Mouse (Mus musculus): ENCODE data around the gene Vasn. TPM values are rescaled to one million over a fixed set of nuclear protein-coding genes. Genes with fewer than 3 reads are reported as not detected.

The Vasn gene
- polyA plus RNA-seq, 1 experiment from 2014 or later = 16.9 TPM

DNA sequence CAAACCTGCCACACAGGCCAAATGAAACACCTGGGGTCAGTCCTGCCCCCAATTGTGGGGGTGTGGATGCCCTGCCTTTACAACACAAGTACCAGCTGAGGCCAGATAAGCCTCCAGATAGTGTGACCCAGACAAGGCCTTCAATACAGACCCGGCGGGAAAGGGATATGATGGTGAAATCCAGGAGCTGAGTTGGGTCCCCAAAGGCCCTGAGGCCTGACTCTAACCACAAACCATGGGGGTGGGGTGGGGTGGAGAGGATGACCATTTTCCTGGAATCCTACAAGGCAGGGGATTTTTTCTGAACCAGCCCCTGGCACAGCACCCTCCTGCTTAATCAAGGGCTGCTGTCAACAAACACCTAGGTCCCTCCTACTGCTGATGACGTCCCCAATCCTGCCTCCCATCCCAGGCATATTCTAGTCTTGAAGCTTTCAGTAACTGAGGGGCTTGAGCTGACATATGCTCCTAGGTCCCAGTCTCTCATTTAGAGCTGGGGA is 800 bp upstream of the Vasn start:
- no peak for DNase-seq (ENCODE audit: low spot score)
- Histone ChIP-seq H3K9me3 (no peaks in the 10 kb centered on the region), H3K27ac (no peak overlapping the region), H3K36me3 (peaks cover 11% of the 10 kb centered on the region; the same call in 1 of the 2 replicates), H3K4me3 (no peak overlapping the region), H3K4me1 (peaks cover 69% of the 10 kb centered on the region), H3K27me3 (ENCODE audit: insufficient read depth, poor library complexity, severe bottlenecking) (no peaks in the 10 kb centered on the region)
- WGBS = 68% methylated on average over 3 of the region's 3 CpGs

GRCm38 (mm10) chr16:4640267-4641005 is 695 bp downstream of the Vasn start:
- H3K4me3 ChIP-seq = peak overlapping the region; percentile 69
- H3K36me3 ChIP-seq = peaks cover 4% of the 10 kb centered on the region; the same call in 1 of the 2 replicates
- H3K4me1 ChIP-seq = peaks cover 67% of the 10 kb centered on the region
- no peak for DNase-seq (ENCODE audit: low spot score)
- WGBS = 6% methylated on average over 17 of the region's 17 CpGs
- no peaks in the 10 kb centered on the region for H3K9me3 ChIP-seq
- H3K27ac ChIP-seq = peak overlapping the region; percentile 87
- no peaks in the 10 kb centered on the region for H3K27me3 ChIP-seq (ENCODE audit: insufficient read depth, poor library complexity, severe bottlenecking)

DNA sequence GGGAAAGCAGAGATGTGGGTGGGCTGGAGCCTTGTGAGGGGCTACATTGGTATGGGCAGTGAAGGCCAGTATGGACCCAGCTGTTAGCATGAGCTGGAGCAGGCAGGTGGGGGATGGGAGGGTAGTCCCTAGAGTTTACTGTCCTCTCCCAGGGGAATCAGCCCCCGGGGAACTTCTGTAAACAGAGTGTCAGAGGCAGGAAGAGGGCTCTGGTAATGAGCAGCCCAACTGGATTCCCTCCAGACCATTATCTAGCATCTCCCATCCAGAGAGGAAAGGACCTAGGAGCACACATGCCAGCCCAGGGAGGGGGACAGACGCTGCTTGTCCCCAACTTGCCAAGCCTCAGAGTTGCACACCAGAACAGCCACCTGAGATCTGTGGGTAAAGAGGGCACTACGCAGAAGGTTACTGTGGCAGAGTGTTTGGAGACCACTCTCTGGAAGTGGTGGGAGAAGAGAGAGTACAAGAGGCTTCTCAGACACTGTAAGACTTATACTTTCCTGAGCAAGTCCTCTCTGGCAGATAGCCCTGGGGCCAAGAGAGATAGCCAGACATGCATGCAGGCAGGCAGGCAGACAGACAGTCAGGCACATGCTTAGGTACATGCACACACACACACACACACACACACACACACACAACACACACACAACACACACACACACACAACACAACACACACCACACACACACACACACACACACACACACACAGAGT is 1.5 kb downstream of the Vasn start:
- 19% methylated on average over 3 of the region's 3 CpGs for WGBS
- Histone ChIP-seq H3K4me1 (peaks cover 66% of the 10 kb centered on the region), H3K4me3 (peak overlapping the region; percentile 69), H3K27ac (peak overlapping the region; percentile 87), H3K9me3 (no peaks in the 10 kb centered on the region), H3K27me3 (ENCODE audit: insufficient read depth, poor library complexity, severe bottlenecking) (no peaks in the 10 kb centered on the region), H3K36me3 (peaks cover 4% of the 10 kb centered on the region; the same call in 1 of the 2 replicates)
- no peak for DNase-seq (ENCODE audit: low spot score)

- H3K4me3 ChIP-seq = peak overlapping the region; percentile 69
- H3K27ac ChIP-seq = peak overlapping the region; percentile 87
- H3K4me1 ChIP-seq = peaks cover 75% of the 10 kb centered on the region
- WGBS = 15% methylated on average over 13 of the region's 13 CpGs
- H3K36me3 ChIP-seq = peaks cover 4% of the 10 kb centered on the region; the same call in 1 of the 2 replicates
- no peaks in the 10 kb centered on the region for H3K9me3 ChIP-seq
- peak; percentile 94 for DNase-seq (ENCODE audit: low spot score)
- H3K27me3 ChIP-seq (ENCODE audit: insufficient read depth, poor library complexity, severe bottlenecking) = no peaks in the 10 kb centered on the region
These were observed 2.4 kb downstream of the Vasn start for GRCm38 (mm10) chr16:4642190-4642589.

- no peaks in the 10 kb centered on the region for H3K27me3 ChIP-seq (ENCODE audit: insufficient read depth, poor library complexity, severe bottlenecking)
These were observed 3.2 kb downstream of the Vasn start for GRCm38 (mm10) chr16:4642937-4643336.

DNA sequence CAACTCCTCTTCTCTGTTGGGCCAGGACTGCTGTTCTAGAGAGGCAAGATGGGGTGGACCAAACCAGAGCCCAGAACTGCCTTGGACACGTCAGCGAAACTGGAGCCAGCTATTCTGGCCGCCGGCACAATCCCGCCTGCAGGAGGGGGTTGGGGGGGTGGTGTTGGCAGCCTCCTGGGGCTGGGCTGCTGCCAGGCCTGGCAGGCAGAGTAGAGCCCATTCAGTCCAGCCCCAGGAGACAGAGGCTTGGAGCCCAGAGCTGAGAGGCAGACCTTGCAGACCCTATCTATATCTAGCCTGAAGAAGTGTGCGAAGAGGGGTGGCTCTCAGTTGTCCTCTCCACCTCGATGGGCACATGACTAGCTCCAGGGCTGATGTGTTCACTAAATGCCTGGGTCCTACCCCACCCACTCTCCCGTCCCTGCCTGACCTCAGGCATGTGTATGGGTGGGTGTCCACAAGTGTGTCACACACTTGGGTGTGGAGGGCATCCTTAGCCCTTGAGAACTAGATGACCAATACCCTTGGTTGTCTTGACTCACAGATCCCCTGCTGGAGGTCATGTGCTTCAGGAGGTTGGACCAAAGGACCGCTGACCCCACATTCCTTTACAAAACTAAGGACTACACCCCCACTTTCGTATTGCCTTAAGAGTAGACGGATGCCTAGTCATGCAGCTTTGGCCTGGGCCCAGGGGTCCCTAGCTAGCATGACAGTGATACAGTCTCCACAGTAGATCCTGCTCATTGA is 4.1 kb downstream of the Vasn start:
- DNase-seq (ENCODE audit: low spot score) = no peak
- H3K9me3 ChIP-seq = no peaks in the 10 kb centered on the region
- H3K4me1 ChIP-seq = peaks cover 91% of the 10 kb centered on the region
- 66% methylated on average over 11 of the region's 11 CpGs for WGBS
- no peaks in the 10 kb centered on the region for H3K27me3 ChIP-seq (ENCODE audit: insufficient read depth, poor library complexity, severe bottlenecking)
- no peak overlapping the region for H3K4me3 ChIP-seq
- peak overlapping the region; percentile 87 for H3K27ac ChIP-seq
- peaks cover 18% of the 10 kb centered on the region for H3K36me3 ChIP-seq

More at GRCm38 (mm10) chr16:4642937-4643336, 3.2 kb downstream of the Vasn start:
- peak overlapping the region; percentile 87 for H3K27ac ChIP-seq
- H3K4me1 ChIP-seq = peaks cover 83% of the 10 kb centered on the region
- no peak for DNase-seq (ENCODE audit: low spot score)
- peak overlapping the region; percentile 69 for H3K4me3 ChIP-seq
- 80% methylated on average over 6 of the region's 6 CpGs for WGBS
- no peaks in the 10 kb centered on the region for H3K9me3 ChIP-seq
- H3K36me3 ChIP-seq = peaks cover 9% of the 10 kb centered on the region

DNA sequence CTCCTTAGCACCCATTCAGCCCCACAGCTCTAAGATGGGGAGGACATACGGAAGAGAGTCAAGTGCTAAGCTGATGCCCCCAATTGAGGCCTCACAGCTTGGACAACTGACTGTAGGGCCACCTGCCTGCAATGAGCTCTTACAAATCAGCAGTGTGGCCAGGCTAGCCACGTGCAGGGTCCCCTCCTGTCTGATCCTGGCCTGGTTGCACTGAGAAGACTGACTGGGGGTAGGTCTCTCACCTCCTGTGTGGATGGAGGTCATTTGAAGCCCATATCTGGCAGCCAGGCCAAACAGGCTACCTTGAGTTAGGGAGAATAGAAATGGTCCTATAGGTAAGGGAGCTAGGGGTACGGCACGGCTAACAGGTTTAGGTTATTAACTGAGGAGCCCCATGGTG is 6.1 kb downstream of the Vasn start:
- Histone ChIP-seq H3K4me3 (no peak overlapping the region), H3K4me1 (peaks cover 89% of the 10 kb centered on the region), H3K36me3 (peaks cover 36% of the 10 kb centered on the region), H3K27ac (peak overlapping the region; percentile 75), H3K27me3 (ENCODE audit: insufficient read depth, poor library complexity, severe bottlenecking) (no peaks in the 10 kb centered on the region), H3K9me3 (no peaks in the 10 kb centered on the region)
- 71% methylated on average over 4 of the region's 4 CpGs for whole genome bisulfite sequencing
- no peak for DNase-seq (ENCODE audit: low spot score)

- H3K36me3 ChIP-seq = peaks cover 46% of the 10 kb centered on the region
- WGBS = 64% methylated on average over 4 of the region's 4 CpGs
- peak overlapping the region; percentile 75 for H3K27ac ChIP-seq
These were observed 7.1 kb downstream of the Vasn start for GRCm38 (mm10) chr16:4646831-4647230.

GRCm38 (mm10) chr16:4647651-4648141 is 8.0 kb downstream of the Vasn start:
- Histone ChIP-seq H3K9me3 (no peaks in the 10 kb centered on the region), H3K27me3 (ENCODE audit: insufficient read depth, poor library complexity, severe bottlenecking) (no peaks in the 10 kb centered on the region), H3K4me3 (peak overlapping the region; percentile 25; the same call in 1 of the 2 replicates), H3K27ac (peak overlapping the region; percentile 75), H3K4me1 (peaks cover 88% of the 10 kb centered on the region), H3K36me3 (peaks cover 54% of the 10 kb centered on the region)
- WGBS = 52% methylated on average over 13 of the region's 13 CpGs
- no peak for DNase-seq (ENCODE audit: low spot score)

More at GRCm38 (mm10) chr16:4646831-4647230, 7.1 kb downstream of the Vasn start:
- no peak for DNase-seq (ENCODE audit: low spot score)
- H3K4me3 ChIP-seq = peak overlapping the region; percentile 25; the same call in 1 of the 2 replicates
- peaks cover 88% of the 10 kb centered on the region for H3K4me1 ChIP-seq
- no peaks in the 10 kb centered on the region for H3K27me3 ChIP-seq (ENCODE audit: insufficient read depth, poor library complexity, severe bottlenecking)
- no peaks in the 10 kb centered on the region for H3K9me3 ChIP-seq

- 88% methylated on average over 28 of the region's 28 CpGs for WGBS
- no peaks in the 10 kb centered on the region for H3K9me3 ChIP-seq
- no peaks in the 10 kb centered on the region for H3K27me3 ChIP-seq (ENCODE audit: insufficient read depth, poor library complexity, severe bottlenecking)
- no peak for DNase-seq (ENCODE audit: low spot score)
- H3K4me3 ChIP-seq = no peak overlapping the region
- H3K4me1 ChIP-seq = peaks cover 88% of the 10 kb centered on the region
- H3K36me3 ChIP-seq = peaks cover 63% of the 10 kb centered on the region
- no peak overlapping the region for H3K27ac ChIP-seq
These were observed 8.8 kb downstream of the Vasn start for GRCm38 (mm10) chr16:4648416-4649023.

- Histone ChIP-seq H3K4me3 (no peak overlapping the region), H3K27me3 (ENCODE audit: insufficient read depth, poor library complexity, severe bottlenecking) (no peaks in the 10 kb centered on the region), H3K36me3 (peaks cover 63% of the 10 kb centered on the region), H3K4me1 (peaks cover 87% of the 10 kb centered on the region), H3K9me3 (no peaks in the 10 kb centered on the region), H3K27ac (no peak overlapping the region)
- DNase-seq (ENCODE audit: low spot score) = no peak
- 88% methylated on average over 5 of the region's 5 CpGs for WGBS
These were observed 9.5 kb downstream of the Vasn start for GRCm38 (mm10) chr16:4649211-4649610.

GRCm38 (mm10) chr16:4649692-4650091 is 10.0 kb downstream of the Vasn start:
- no peak overlapping the region for H3K4me3 ChIP-seq
- DNase-seq (ENCODE audit: low spot score) = peak; percentile 63
- H3K27me3 ChIP-seq (ENCODE audit: insufficient read depth, poor library complexity, severe bottlenecking) = no peaks in the 10 kb centered on the region
- H3K4me1 ChIP-seq = peaks cover 87% of the 10 kb centered on the region
- no peaks in the 10 kb centered on the region for H3K9me3 ChIP-seq
- H3K36me3 ChIP-seq = peaks cover 68% of the 10 kb centered on the region
- no peak overlapping the region; the same call in 1 of the 2 replicates for H3K27ac ChIP-seq
- WGBS = 87% methylated on average over 11 of the region's 11 CpGs

Data from heart, embryonic 10.5 days (tissue).